Mouse (Mus musculus) kidney, adult 2 months (tissue): ENCODE results near the gene Padi2. TPM values are rescaled to one million over a fixed set of nuclear protein-coding genes. Genes with fewer than 3 reads are reported as not detected.

Experiments used
- DNase-seq: peaks from one replicate; pipeline ENCODE4 v3.0.0; 2021
- H3K27ac ChIP-seq: fragments of 200-500 bp; 2 replicates; pipeline ENCODE4 v1.5.1; 2012; ENCODE audit warnings: low read depth, low read length, control low read depth, inconsistent platforms; ENCODE audit not compliant: insufficient read depth
- H3K27me3 ChIP-seq: fragments of 200-500 bp; replicated peaks from 2 replicates; pipeline ENCODE4 v1.6.1; 2012; ENCODE audit warnings: mild to moderate bottlenecking, moderate library complexity, low read length, inconsistent platforms; ENCODE audit not compliant: control insufficient read depth, insufficient read depth
- H3K36me3 ChIP-seq: fragments of 200-500 bp; 2 replicates; pipeline ENCODE4 v1.6.1; 2012; ENCODE audit warnings: mild to moderate bottlenecking, moderate library complexity, low read length, inconsistent platforms; ENCODE audit not compliant: control insufficient read depth, insufficient read depth
- H3K4me1 ChIP-seq: fragments of 200-500 bp; 2 replicates; pipeline ENCODE4 v1.6.1; 2011; ENCODE audit warnings: low read length; ENCODE audit not compliant: control insufficient read depth, insufficient read depth
- H3K4me3 ChIP-seq: fragments of 200-500 bp; 2 replicates; pipeline ENCODE4 v1.5.1; 2011; ENCODE audit warnings: mild to moderate bottlenecking, low read depth, low read length, control low read depth; ENCODE audit not compliant: insufficient read depth
- CTCF ChIP-seq: fragments of 200-500 bp; conservative IDR thresholded peaks from 2 replicates; pipeline ENCODE4 v1.5.1; 2011; ENCODE audit warnings: low read depth, mild to moderate bottlenecking, control low read depth, low read length, moderate library complexity, mixed read lengths; ENCODE audit not compliant: insufficient read depth, insufficient read length
- POLR2A ChIP-seq: fragments of 200-500 bp; IDR thresholded peaks from one replicate; pipeline ENCODE4 v1.6.1; 2011; ENCODE audit warnings: low read depth, low read length, control low read depth
- WGBS: fragments of 180-500 bp; shearing (Covaris S2); methylation state at CpG from one replicate; pipeline ENCODE4 v1.1.7; 2018; 5-methylcytosine and 5-hydroxymethylcytosine counted together
- polyA plus RNA-seq: library from polyadenylated mRNA; depleted of rRNA; stranded (reverse); fragments of >200 nt; gene quantifications from 2 replicates; pipeline ENCODE4 v1.2.3, GENCODE M21; 2012

Padi2 gene
- polyA plus RNA-seq, 1 experiment = 5.1 TPM

GRCm38 (mm10) chr4:140950574-140950973, 44.4 kb downstream of the Padi2 start:
- Histone ChIP-seq H3K4me1 (no peaks in the 10 kb centered on the region; the same call in 1 of the 2 replicates), H3K27me3 (no peaks in the 10 kb centered on the region), H3K27ac (no peak overlapping the region), H3K4me3 (no peak overlapping the region), H3K36me3 (no peaks in the 10 kb centered on the region)
- TF ChIP-seq CTCF (no peak), POLR2A (no peak)
- WGBS = 70% methylated on average over 3 of the region's 3 CpGs
- no peak for DNase-seq

- Histone ChIP-seq H3K4me3 (no peak overlapping the region), H3K27me3 (no peaks in the 10 kb centered on the region), H3K36me3 (no peaks in the 10 kb centered on the region), H3K4me1 (no peaks in the 10 kb centered on the region; the same call in 1 of the 2 replicates), H3K27ac (no peak overlapping the region)
- 69% methylated on average over 18 of the region's 18 CpGs for WGBS
- DNase-seq = no peak
- TF ChIP-seq CTCF (no peak), POLR2A (no peak)
These were observed 45.9 kb downstream of the Padi2 start for GRCm38 (mm10) chr4:140951861-140952641.

GRCm38 (mm10) chr4:140957131-140957702, 51.1 kb downstream of the Padi2 start:
- H3K27ac ChIP-seq = no peak overlapping the region

GRCm38 (mm10) chr4:140957725-140958124, 51.6 kb downstream of the Padi2 start:
- Histone ChIP-seq H3K27ac (no peak overlapping the region), H3K4me1 (peaks cover 7% of the 10 kb centered on the region; the same call in 1 of the 2 replicates), H3K27me3 (no peaks in the 10 kb centered on the region), H3K36me3 (no peaks in the 10 kb centered on the region), H3K4me3 (peak overlapping the region; percentile 24)
- 2% methylated on average over 13 of the region's 13 CpGs for WGBS
- no peak for TF ChIP-seq POLR2A
- TF ChIP-seq CTCF = peak; percentile 96
- peak; percentile 76 for DNase-seq

More at GRCm38 (mm10) chr4:140957131-140957702, 51.1 kb downstream of the Padi2 start:
- Histone ChIP-seq H3K4me1 (peaks cover 4% of the 10 kb centered on the region; the same call in 1 of the 2 replicates), H3K36me3 (no peaks in the 10 kb centered on the region), H3K27me3 (no peaks in the 10 kb centered on the region), H3K4me3 (peak overlapping the region; percentile 24; the same call in 1 of the 2 replicates)
- WGBS = 22% methylated on average over 17 of the region's 17 CpGs
- DNase-seq = no peak
- TF ChIP-seq POLR2A (no peak), CTCF (no peak)

GRCm38 (mm10) chr4:140958319-140958718, 52.2 kb downstream of the Padi2 start:
- DNase-seq = no peak
- H3K27ac ChIP-seq = no peak overlapping the region
- TF ChIP-seq CTCF (no peak), POLR2A (no peak)
- H3K36me3 ChIP-seq = no peaks in the 10 kb centered on the region
- 57% methylated on average over 6 of the region's 6 CpGs for WGBS
- peaks cover 7% of the 10 kb centered on the region; the same call in 1 of the 2 replicates for H3K4me1 ChIP-seq
- H3K27me3 ChIP-seq = no peaks in the 10 kb centered on the region
- no peak overlapping the region for H3K4me3 ChIP-seq

GRCm38 (mm10) chr4:140959128-140959679, 53.1 kb downstream of the Padi2 start:
- Histone ChIP-seq H3K27ac (no peak overlapping the region), H3K4me3 (no peak overlapping the region), H3K27me3 (no peaks in the 10 kb centered on the region), H3K36me3 (no peaks in the 10 kb centered on the region), H3K4me1 (peaks cover 13% of the 10 kb centered on the region; the same call in 1 of the 2 replicates)
- WGBS = 85% methylated on average over 7 of the region's 7 CpGs
- no peak for TF ChIP-seq CTCF
- TF ChIP-seq POLR2A = no peak
- no peak for DNase-seq
